Mouse (Mus musculus): Measurements from ENCODE around the gene Apex2. TPM values are rescaled to one million over a fixed set of nuclear protein-coding genes. Genes with fewer than 3 reads are reported as not detected.

Apex2 gene
- total and polyA plus RNA-seq, 3 experiments, result 8.0 to 15.6 (median 9.6) TPM

DNA sequence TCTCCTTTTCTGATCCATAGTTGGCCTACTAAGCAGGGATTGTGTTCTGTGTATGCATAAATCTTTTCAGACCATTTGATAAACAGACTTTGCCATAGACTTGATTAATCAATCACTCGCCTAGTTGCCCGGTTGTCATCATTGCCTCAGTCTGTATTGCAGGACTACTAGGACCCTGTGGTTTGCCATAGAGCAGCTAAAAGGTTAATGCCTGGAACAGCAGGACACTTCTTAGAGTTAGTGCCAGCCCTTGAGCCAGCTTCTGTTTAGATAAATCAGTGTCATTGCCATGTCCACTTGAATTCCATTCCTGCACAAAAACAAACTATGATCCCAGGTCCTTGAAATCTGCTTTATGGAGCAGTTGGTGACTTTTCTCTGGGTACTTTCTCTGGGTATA lies 9.2 kb upstream of the Apex2 start:
- Histone ChIP-seq H3K4me3 (replicated peaks in 1 of 3; ENCODE audit: low read depth in 2 of 3, low read length in 2 of 3, poor library complexity in 1 of 3) (no peak overlapping the region), H3K9ac (ENCODE audit: insufficient read depth, low read depth) (no peak overlapping the region), H3K4me2 (ENCODE audit: insufficient read depth, low read depth, poor library complexity, severe bottlenecking) (no peak overlapping the region), H3K27ac (ENCODE audit: insufficient read depth, low read depth) (no peak overlapping the region), H3K79me2 (replicated peaks; ENCODE audit: control insufficient read depth, extremely low read depth, insufficient read depth, poor library complexity, severe bottlenecking) (no peaks in the 10 kb centered on the region), H3K4me1 (ENCODE audit: control insufficient read depth in 1 of 2, insufficient read depth in 2 of 2) (no peaks in the 10 kb centered on the region), H3K27me3 (replicated peaks) (no peaks in the 10 kb centered on the region), H3K9me3 (replicated peaks; ENCODE audit: low read length) (no peaks in the 10 kb centered on the region), H3K36me3 (replicated peaks in 1 of 2; ENCODE audit: control insufficient read depth in 1 of 2, insufficient read depth in 1 of 2, low read length in 1 of 2) (peaks cover 0 to 6% of the 10 kb centered on the region in 2 experiments)
- TF ChIP-seq USF1 (IDR thresholded peaks at IDR 0.05; ENCODE audit: low read depth, low read length) (no peak), ZNF384 (IDR thresholded peaks at IDR 0.05; ENCODE audit: low read depth, low read length) (no peak), POLR2A (IDR thresholded peaks at IDR 0.05; ENCODE audit: low read depth, low read length) (no peak), MAZ (IDR thresholded peaks at IDR 0.05; ENCODE audit: low read depth, low read length) (no peak), HCFC1 (IDR thresholded peaks at IDR 0.05; ENCODE audit: low read depth, low read length) (no peak), ETS1 (conservative IDR thresholded peaks at IDR 0.05; ENCODE audit: low read depth, low read length) (no peak), BHLHE40 (IDR thresholded peaks at IDR 0.05; ENCODE audit: low read depth, low read length) (no peak)
- no peak for DNase-seq (ENCODE audit: extremely low read depth)
- in situ Hi-C loops (cut with MboI; ENCODE audit: low pct_ligation_motif_present, low pct_unique_long_range_greater_than_20kb, low sequenced_read_pairs), result no loop called here
- dilution Hi-C loops (cut with MboI; ENCODE audit: extremely low pct_ligation_motif_present, extremely low pct_unique_long_range_greater_than_20kb, low sequenced_read_pairs), result no loop called here

DNA sequence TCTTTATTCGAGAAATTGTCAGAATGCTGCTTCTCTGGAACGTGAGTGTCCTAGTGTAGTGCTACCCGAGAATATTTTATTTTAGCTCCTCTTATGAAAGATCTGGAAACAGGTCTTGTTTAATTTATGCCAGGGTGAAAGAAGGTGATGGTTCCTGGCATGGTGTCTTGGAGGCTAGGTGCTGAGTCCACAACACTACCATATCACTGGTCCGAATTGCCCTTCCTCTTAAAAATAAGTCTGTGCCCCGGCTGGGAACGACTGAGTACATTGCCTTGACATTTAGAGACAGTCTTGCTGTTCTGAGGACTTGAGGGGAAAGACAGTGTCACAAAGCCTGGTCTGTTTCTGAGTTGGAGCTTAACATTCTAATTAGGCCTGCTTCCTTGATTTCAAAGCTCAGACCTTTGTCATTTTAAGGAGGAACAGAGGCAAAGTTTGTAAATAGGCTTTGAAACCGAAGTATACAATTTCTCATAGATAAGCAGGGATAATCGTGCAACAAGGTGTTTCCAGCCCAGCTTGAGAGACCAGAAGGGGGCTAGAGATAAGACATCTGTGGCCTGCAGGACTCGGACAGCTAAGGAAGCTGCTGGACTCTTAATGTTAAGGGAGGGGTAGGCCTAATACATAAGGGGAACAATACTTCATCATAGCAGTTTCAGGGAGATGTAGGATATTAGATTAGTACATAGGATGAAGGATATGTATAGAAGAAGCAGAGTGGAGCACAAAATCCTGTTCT lies 5.5 kb upstream of the Apex2 start:
- peaks cover 0 to 5% of the 10 kb centered on the region in 2 experiments for H3K36me3 ChIP-seq (replicated peaks in 1 of 2; ENCODE audit: control insufficient read depth in 1 of 2, insufficient read depth in 1 of 2, low read length in 1 of 2)
- TF ChIP-seq SMC3 (IDR thresholded peaks at IDR 0.05; ENCODE audit: low read depth, low read length) (no peak), EP300 (IDR thresholded peaks at IDR 0.05; ENCODE audit: low read length) (no peak), CHD2 (IDR thresholded peaks at IDR 0.05; ENCODE audit: low read length) (no peak), GABPA (IDR thresholded peaks at IDR 0.05; ENCODE audit: insufficient replicate concordance, low read depth, low read length) (no peak), PAX5 (IDR thresholded peaks at IDR 0.05; ENCODE audit: low read length) (no peak), HCFC1 (IDR thresholded peaks at IDR 0.05; ENCODE audit: low read depth, low read length) (no peak), TCF12 (IDR thresholded peaks at IDR 0.05; ENCODE audit: low read depth, low read length) (no peak), TBP (conservative IDR thresholded peaks at IDR 0.05; ENCODE audit: low read depth, low read length) (no peak), USF1 (IDR thresholded peaks at IDR 0.05; ENCODE audit: low read depth, low read length) (no peak), ZMIZ1 (IDR thresholded peaks at IDR 0.05; ENCODE audit: low read depth, low read length) (no peak), ETS1 (conservative IDR thresholded peaks at IDR 0.05; ENCODE audit: low read depth, low read length) (no peak), ZNF384 (IDR thresholded peaks at IDR 0.05; ENCODE audit: low read depth, low read length) (no peak), KAT2A (IDR thresholded peaks at IDR 0.05; ENCODE audit: insufficient replicate concordance, low read length) (no peak), ZC3H11A (IDR thresholded peaks at IDR 0.05; ENCODE audit: low read depth, low read length) (no peak), NELFE (IDR thresholded peaks at IDR 0.05; ENCODE audit: low read depth, low read length) (no peak), NRF1 (IDR thresholded peaks at IDR 0.05; ENCODE audit: low read depth, low read length) (no peak), CHD1 (IDR thresholded peaks at IDR 0.05; ENCODE audit: low read depth, low read length) (no peak), RCOR1 (conservative IDR thresholded peaks at IDR 0.05; ENCODE audit: low read depth, low read length) (no peak)
- H3K79me2 ChIP-seq (replicated peaks; ENCODE audit: control insufficient read depth, extremely low read depth, insufficient read depth, poor library complexity, severe bottlenecking), result no peaks in the 10 kb centered on the region
- no peak overlapping the region for H3K9ac ChIP-seq (ENCODE audit: insufficient read depth, low read depth)
- no peak overlapping the region for H3K27ac ChIP-seq (ENCODE audit: insufficient read depth, low read depth)
- DNase-seq (ENCODE audit: extremely low read depth), result no peak
- dilution Hi-C loops (cut with MboI; ENCODE audit: extremely low pct_ligation_motif_present, extremely low pct_unique_long_range_greater_than_20kb, low sequenced_read_pairs) (no loop called here), in situ Hi-C loops (cut with MboI; ENCODE audit: low pct_ligation_motif_present, low pct_unique_long_range_greater_than_20kb, low sequenced_read_pairs) (no loop called here)
- H3K27me3 ChIP-seq (replicated peaks), result no peaks in the 10 kb centered on the region
- H3K9me3 ChIP-seq (replicated peaks; ENCODE audit: low read length), result no peaks in the 10 kb centered on the region
- no peaks in the 10 kb centered on the region for H3K4me1 ChIP-seq (ENCODE audit: control insufficient read depth in 1 of 2, insufficient read depth in 2 of 2)
- H3K4me3 ChIP-seq (replicated peaks in 1 of 3; ENCODE audit: low read depth in 2 of 3, low read length in 2 of 3, poor library complexity in 1 of 3), result no peak overlapping the region
- no peak overlapping the region for H3K4me2 ChIP-seq (ENCODE audit: insufficient read depth, low read depth, poor library complexity, severe bottlenecking)

Data from CH12.LX (cell line).